Mouse (Mus musculus) left cerebral cortex, adult 18-20 months (tissue): ENCODE results near the gene Bmp6. TPM values are rescaled to one million over a fixed set of nuclear protein-coding genes. Genes with fewer than 3 reads are reported as not detected.

ENCODE experiments used
- DNase-seq, 2 experiments: peaks; one replicate each; pipeline ENCODE4 v3.0.0; 2021 to 2022; ENCODE audit warnings: low spot score in 2 of 2, mixed read lengths in 1 of 2
- total RNA-seq, 2 experiments: library from RNA; stranded (reverse); gene quantifications; 2 replicates each; pipeline ENCODE4 v1.2.3; 2021

Gene Bmp6
- total RNA-seq, 2 experiments from 2014 or later = 14.2 to 15.2 TPM

DNA sequence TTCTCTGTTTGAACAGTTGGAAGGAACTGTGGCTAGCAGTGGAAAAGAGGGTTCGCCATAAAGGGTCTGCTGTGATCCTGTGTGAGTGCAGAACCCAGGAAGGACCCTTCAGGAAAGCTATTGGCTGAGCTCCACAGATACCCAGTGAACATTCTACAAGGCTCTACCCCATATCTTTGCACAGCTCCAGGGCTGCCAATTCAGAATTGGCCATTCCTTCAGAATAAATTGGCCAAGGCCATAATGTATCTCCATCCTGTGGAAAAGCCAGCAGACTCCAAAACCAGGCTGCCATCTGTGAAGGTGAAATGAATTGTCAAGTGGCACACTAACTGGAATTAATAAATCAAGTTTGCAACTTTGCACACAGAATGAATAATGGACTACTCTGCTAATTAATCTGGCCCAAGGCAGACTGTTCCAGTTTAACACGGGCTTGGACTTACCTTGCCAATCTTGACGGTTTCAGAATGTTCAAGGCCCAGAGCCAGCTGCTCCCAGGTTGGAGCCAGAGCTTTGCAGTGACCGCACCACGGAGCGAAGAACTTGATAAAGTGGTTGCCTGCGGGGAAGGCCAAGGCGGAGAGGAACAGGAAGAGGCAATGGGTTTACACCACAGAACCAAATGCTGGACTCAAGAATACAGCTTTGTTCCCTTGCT is 164.9 kb downstream of the Bmp6 start:
- no peak for DNase-seq

DNA sequence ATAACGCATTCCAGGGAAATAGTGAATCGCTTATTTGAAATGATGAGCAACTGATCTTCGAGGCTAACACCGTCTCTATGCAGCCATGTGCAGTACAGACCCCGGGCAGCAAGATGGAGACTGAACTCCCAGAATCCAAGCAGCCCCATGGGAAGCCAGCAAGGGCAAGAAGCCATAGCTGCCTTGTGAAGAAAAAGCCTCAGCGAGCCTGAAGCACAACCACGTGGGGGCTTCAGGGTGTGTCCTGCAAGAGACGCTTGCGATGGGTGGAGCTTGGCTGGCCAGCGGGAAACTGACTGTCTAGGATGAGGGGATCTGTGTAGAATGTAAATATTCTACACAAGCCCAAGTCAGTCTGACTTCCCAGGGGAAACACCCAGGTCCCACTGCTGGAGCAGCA is 167.1 kb downstream of the Bmp6 start:
- DNase-seq = no peak

DNA sequence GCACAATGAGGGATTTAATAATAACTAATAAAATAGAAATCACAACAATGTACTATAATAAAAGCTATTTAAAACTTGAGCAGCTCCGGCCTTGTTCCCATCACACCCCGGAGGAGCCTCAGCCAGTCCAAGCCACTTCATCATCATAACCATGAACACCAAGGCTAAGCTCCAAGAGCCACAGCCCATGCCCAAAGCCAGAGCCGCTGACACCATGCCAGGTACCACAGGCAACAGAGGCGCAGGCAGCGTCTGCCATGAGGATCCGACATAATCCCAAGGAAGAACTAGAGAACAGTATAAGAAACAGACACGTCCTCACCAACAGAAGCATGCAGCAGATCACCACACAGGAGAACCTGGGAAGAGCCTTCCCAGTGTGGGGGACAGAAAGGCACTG is 169.0 kb downstream of the Bmp6 start:
- no peak for DNase-seq

DNA sequence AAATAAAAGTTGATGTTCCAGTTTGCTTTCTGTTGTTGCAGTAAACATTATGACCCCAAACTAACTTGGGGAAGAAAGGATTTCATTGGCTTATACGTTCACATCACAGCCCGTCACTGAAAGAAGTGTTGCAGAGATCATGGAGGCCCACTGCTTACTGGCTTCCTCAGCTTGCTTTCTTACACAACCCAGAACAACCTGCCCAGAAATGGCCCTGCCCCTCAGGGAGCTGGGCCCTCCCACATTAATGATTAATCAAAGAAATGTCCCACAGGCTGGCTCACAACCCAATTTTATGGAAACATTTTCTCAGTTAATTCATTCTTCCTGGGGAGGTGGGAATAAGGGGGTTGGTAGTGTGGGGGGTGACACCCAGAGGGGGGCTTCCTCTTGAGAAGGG is 170.5 kb downstream of the Bmp6 start:
- no peak for DNase-seq

DNA sequence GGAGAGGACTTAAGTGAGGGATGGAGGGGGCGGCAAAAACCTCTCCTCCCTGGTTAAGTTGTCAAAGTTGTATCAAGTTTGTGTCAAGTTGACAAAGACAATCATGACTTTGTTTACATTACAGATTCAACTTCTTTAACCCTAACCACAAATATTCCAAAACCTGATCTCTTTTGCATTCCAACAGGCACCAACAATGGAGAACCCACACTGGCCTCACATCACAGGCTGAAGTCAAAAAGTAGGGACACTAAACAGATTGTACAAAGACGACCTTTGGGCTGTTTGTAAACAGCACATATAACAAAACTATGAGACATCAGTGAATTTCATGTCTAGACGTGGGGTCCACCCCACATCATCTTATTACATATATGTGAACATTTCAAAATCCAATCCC is 170.9 kb downstream of the Bmp6 start:
- no peak for DNase-seq

DNA sequence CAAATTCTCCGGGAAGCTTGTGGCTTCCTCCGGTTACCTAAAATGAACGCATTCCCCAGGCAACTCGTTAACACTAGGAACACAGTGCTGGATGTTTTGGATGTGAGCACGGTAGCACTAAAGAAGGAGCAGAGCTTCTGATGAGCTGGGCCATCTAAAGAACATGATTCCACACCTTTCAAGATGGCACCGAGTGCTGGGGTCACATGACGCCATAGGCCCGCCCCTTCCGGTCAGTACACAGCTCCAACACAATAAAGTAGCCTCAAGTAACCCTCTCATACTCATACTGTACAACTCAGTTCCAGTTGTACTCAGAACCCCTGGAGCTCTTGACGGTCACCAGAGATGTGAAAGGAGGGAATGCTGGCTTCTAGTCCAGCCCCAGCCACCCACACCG is 171.7 kb downstream of the Bmp6 start:
- DNase-seq = no peak

DNA sequence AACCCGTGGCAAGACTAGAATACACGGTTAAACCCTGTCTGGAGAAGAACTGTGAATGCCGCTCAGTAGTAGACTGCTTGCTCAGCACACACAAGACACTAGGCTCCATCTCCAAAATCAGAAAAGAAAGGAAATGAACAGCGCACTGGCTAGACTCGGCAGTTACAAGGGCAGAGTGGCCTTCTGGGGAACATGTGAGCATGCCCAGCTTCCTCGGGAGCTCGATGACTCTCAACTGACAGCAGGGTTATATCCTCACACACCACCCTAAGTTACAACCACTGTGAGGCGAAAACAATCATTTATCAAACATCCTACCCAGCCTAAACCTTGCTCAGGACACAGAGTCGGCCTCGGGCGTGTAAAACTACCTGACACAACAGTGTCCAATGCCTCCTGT is 175.4 kb downstream of the Bmp6 start:
- DNase-seq = no peak

DNA sequence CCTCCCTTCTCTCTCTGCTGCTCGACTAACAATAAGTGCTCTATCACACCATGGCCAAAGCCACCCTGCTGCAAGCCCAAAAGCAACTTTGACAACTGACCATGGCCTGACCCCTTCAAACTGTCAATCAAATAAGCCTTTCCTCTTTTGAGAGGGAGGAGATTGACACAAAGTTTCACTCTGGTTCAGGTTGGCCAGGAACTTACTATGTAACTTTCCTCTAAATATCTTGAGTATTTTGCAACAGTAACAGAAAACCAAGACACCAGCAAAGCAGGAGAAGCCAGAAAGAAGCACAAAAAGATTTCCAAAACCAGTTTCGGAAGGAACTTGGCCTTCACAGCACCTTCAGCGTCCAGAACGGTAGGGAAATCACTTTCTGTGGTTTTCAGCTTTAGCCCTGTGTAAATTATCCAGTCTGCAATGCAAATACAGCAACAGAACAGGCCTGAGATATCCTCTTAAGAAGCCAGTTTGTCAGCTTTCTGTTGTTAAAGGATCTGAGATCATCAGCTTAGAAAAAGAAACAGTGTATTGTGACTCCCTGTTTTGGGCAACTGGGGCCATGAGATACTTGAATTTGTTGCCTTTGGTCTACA is 177.2 kb downstream of the Bmp6 start:
- no peak for DNase-seq

DNA sequence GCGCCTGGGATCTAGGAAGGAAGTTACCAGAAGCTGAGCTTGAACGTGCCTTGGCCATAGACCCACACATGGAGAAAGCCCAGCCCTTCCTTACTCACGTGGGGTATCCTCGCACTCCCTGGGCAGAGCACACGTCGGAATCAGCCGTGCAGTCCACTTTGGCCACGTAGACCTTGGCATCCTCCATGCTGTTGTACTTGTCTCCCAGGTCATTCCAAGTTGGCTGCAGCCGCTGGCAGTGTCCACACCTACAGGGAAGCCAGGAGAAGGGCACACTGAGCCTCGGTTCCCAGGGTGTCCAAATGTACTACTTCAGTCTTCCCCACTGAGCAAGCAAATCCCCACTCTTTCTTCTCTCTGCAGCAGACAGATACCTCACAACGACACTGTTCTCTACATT is 178.3 kb downstream of the Bmp6 start:
- no peak for DNase-seq

DNA sequence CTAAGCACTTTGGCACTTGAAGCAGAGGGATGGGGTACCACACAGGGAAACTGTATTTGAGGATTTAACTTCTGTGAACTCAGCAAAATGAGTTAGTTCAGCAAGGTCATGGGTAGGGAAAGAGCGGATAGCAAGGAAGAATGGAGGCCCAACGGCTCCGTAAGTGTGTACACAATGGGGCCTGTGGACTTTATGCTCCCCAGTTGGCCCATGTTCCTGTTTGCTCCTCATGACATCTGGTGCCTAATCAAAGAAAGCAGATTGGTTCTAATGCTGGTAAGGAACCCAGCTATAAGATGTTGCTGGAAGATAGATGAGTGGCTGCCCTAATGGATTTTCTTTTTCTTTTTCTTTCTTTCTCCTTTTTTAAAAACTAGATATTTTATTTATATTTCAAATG is 180.4 kb downstream of the Bmp6 start:
- no peak for DNase-seq

DNA sequence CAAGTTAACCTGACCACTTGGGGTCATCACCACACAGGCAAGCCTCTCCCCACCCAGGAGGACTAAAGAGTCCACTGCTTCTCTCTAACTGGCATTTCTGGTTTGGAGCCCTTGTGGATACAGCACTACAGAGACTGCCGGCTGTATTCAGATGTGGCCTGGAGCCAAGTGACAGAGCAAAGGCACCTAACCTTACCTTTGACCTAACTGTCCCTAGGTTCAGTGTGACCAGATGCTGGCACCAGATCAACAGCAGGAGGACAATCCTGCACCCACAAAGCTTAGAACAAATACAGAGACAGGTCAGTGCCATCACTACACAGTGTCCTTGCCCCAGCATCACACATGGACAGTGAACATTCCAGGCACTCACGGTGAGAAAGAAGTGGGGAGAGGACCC is 181.2 kb downstream of the Bmp6 start:
- DNase-seq = no peak

DNA sequence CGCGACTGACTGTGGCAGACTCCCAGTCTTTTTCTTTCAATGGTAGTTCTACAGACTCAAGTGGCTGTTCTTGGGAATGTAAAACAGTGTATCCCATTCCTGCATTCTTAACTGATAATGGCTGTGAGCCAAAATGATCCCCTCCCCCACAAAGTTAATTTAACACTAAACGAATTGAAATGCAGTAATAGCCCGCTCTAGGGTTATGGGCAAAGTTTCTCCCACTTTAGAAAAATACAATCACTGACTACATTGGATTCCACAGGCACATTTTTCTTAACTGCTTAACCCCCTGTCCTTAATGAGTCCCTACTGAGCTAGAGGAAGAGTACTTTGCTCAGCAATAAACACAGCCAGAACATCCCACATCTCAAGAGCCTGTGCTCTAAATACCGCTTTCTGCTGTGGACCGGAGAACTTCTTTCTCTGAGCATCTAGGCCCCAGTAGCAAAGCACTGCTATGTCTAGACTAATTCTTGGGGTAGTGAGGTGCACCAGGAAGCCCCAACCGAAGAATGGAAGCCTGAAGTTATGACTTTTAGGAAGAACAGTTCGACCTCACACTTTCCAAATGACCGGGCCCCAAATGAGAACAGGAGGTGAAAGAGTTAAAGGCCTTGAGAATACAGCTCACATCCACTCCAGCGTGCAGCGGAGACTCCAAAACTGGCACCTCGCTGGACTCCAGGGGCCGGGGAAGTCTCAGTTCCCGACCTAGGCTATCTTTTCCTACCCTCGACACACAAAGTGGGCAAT is 182.3 kb downstream of the Bmp6 start:
- no peak for DNase-seq

DNA sequence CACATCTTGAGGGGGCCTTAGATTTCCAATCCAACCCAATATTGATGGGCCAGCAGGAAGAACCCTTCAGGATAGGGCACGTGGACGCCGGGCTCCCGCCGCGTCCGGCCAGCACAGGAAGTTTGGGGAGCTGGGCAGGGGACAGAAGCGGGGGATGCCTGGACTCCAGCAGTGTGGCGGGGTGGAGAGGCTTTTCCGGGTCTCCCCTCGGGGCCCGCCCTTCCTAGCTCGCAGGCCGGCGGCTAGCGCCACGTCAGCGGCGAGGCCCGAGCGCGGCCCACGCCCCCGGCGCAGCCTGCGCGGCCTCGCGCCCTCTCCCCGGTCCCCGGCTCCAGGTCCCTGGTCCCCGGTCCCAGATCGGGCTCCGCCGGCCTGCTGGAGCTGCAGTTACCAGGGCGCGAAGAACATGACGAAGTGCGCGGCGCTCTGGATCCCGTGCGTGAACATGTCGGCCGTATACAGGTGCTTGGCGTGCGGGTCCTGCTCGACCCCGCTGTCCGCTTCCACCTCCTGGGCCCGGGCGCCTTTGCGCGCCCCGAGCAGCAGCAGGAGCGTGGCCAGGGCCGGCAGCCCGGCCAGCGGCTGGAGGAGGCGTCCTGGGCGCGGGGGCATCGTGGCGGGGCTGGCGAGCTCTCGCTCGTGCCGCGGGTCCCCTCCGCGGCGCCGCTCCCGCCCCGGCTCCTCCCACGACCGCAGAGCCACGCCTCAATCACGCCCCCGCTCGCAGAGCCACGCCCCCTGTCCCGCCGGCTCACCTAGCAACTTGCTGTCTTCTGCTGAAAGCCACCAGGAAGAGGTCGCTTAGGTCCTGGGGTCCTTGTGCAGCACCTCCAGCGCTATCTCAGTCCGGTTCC is 183.1 kb downstream of the Bmp6 start:
- DNase-seq = peak; percentile 74 to 84

DNA sequence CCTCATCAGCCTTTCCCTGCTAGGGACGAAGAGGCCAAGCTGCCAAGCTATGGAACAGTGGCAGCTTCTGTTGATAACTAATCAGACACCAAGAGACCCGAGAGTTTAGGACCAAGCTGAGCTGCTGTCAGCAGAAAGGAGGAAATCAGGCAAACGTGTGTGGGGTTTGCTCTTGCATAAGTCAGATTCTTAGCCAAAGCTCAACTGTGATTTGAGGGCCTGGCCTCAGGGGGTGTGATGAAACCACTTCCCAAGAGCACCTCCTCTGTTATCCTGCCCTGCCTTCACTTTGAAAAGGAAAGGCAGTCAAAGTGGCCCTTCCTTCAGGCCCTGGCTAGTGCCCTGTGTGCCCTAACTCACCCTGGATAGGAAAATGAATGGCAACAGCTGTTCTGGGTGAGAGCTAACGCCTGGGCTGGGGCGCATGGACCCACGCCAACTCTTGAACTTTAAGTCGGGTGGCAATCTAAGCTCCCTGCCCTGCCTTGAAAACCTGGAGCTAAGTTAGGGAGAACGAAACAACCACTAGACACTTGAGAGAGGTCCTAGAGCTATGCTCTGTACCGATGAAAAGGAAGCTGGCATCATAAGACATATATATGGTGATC is 183.9 kb downstream of the Bmp6 start, which contains the start of gene Txndc5:
Gene Txndc5, minus strand, starts transcription at position 138 of the 608 bp plus-strand sequence.
- DNase-seq = peak in 1 of 2 experiments; percentile 12

DNA sequence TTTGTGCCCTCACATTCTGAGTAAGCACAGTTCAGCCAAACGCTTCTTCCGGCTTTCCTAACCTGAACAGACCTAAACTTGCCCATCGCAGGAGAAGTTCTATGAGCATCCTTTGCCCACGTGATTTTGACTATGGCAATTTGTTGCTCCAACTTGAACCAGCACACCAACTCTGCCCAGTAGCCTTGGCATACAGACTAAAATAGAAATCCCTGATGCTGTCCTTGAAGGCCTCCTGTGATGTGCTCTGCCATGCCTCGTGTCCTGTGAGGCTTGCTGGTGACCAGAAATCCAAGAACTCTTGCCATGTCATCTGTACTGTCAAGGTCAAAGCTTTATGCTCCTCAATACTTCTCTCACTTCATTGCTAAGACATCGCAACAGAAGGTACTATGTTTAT is 184.7 kb downstream of the Bmp6 start:
- DNase-seq = no peak

DNA sequence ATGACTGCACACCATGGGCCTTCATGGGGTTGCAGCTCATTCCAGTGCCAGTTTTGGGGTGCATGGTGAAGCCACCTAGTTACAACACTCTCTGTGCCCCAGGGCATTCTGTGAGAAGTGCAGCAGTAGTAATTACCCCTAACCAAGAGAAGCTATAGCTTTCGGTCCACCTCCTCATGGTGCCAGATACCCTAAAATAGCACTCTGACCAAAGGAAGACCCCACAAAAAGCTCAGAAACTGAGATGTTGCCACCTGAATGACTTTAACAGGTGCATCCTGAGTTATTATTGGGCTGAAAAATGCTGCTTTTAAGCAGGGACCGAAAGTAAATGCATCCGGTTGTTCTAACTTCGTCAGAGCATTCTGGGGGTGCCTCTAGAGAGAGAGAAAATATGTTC is 186.6 kb downstream of the Bmp6 start:
- DNase-seq = no peak

DNA sequence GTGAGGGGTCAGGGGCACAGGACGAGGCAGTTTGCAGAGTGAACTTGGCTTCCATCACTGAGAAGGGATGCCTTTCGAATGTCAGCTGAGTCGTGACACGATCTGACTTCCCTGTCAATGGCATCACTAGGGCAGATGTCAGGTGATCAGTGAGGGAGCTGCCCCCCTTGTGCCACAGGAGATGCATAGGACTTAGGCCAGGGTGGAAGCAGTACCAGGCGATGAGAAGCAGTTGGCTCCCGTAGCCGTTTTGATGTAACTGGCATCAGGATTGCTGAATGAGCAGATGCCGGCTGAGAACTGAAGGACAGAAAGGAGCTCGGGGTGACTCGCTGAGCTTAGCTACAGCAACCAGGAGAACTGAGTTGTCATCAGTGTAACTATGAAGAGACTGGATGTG is 188.6 kb downstream of the Bmp6 start:
- DNase-seq = no peak

DNA sequence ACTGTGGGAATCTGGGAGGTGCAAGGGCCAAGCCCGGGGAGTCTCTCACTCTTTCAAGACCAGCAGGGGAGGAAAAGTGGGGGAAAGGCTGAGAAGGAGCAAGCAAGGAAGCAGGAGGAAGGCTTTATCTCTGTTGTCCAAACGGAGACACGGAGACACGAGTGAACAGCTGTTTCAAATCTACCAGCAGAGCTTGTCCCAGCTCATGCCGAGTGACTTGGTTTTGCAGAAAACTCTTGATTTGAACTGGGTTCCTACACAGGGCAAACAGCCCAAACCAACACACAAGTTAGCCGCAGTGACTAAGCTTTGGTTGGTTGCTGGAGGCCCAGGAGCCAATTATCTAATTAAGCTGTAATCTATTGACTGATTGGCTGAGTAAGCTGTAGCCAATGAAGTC is 189.1 kb downstream of the Bmp6 start:
- DNase-seq = no peak

DNA sequence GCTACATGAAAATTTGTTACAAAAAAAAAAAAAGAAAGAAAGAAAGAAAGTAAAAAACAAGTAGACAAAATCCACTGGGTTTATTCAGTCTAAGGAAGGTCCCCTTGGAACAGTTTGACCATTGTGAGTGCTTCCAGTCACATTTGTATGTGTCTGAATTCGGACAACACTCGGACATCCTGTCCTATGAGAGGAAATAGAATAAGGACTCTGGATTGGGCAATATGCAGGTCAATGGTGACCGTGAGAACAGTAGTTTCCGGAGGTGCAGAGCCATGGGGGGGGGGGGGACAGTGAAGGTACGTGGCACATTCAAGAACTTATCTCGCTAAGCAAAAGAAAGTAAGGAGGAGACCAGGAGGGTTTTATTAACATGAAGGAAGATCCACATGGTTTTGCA is 189.8 kb downstream of the Bmp6 start:
- DNase-seq = no peak

DNA sequence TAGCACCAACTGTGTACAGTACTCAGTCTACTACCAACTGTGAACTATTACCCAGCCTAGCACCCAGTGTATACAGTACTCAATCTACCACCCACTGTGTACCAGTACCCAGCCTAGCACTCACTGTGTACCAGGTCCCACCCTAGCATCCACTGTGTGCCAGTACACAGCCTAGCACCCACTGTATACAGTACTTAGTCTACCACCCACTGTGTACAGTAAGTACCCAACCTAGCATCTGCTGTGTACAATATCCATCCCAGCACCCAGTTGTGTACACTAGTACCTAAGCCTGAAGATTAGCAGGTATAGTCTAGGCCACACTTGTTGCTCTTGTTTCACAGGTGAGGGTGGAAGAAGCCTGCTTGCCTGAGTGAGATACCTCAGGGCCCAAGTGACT is 192.6 kb downstream of the Bmp6 start:
- no peak for DNase-seq

DNA sequence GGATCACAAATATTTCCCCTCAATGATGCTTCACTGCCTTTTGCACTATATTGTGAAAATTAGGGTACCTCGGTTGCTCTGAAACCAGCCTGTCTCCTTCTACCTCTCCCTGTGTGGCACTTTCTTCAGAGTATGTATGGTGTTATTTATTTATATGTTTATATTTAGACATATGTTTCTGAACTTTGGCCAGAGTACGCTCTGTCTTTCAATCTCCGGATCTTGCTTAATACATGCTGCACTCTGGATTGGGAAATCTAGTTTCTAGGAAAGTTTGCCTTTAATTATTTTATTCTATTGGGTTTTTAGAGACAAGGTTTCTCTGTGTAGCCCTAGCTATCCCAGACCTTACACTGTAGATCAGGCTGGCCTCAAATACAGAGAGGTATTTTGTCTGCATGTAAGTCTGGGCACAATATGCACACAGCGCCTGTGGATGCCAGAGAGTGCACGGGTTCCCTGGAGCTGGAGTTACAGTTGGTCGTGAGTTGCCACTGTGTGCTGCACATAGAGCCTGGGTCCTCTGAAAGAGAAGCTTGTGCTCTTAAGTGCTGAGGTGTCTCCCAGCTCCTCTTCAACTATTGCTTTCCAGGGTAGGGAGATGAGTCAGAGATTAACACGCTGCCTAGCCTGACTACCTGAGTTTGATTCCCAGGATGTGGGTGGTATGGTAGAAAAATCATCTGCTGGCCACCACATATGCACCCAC is 194.4 kb downstream of the Bmp6 start:
- no peak for DNase-seq
